Mouse (Mus musculus) fat pad, adult 2 months (tissue): ENCODE measurements around the gene Sbk1.

Experiments used
- DNase-seq: peaks from one replicate; pipeline ENCODE4 v3.0.0-alpha.2; 2011; ENCODE audit warnings: low read depth, low spot score; ENCODE audit errors: extremely low read depth

Gene Sbk1

DNA sequence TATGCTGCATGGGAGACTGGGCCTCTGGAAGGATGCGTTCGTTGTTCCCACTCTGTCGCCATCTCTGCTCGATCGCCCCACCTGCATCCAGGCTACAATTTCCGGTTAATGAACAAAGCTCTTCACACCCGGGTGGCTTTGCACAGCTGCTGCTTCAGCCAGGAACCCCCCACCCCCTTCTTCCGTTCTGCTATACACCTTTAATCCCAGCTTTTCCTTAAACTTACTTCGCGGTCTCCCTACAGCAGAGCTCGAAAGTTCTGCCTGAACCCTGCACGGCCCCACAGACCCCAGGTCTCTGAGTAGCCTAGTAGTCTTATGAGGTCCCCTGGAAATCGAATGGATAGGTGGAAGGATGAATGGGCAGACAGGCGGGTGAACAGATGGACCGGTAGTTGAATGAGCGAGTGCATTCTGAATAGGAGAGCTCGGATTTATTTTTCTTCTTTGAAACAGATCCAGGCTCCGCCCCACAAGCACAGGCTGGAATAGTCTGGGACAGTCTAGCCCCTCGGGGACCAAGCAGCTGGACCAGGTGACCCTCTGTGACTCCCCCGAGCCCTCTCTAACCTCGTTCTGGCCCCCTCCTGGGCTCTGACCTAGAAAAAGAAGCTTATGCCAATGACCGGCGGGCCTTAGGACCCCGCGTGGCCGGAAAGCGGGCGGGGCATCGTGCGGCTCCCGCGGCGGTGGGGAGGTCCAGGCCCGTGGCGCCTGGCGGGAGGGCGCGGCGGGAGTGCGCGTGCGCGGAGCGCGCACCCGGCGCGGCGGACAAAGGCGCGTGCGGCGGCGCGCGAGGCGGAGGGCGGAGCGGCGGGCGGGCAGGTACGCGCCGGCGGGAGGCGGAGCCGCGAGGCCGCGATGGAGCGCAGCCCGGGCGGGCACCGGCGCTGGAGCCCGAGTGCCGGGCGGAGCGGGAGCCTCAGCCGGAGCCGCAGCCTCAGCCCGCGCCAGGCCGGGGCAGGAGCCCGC lies at the start of gene Sbk1:
Gene Sbk1 (plus strand): TSS at position 908 of the 972 bp plus-strand sequence.
- no peak for DNase-seq

- no peak for DNase-seq
Observed at GRCm38 (mm10) chr7:126222753-126223152, 49.7 kb upstream of the Sbk1 start.

- DNase-seq = no peak
Observed at GRCm38 (mm10) chr7:126226136-126226535, 46.3 kb upstream of the Sbk1 start.

DNA sequence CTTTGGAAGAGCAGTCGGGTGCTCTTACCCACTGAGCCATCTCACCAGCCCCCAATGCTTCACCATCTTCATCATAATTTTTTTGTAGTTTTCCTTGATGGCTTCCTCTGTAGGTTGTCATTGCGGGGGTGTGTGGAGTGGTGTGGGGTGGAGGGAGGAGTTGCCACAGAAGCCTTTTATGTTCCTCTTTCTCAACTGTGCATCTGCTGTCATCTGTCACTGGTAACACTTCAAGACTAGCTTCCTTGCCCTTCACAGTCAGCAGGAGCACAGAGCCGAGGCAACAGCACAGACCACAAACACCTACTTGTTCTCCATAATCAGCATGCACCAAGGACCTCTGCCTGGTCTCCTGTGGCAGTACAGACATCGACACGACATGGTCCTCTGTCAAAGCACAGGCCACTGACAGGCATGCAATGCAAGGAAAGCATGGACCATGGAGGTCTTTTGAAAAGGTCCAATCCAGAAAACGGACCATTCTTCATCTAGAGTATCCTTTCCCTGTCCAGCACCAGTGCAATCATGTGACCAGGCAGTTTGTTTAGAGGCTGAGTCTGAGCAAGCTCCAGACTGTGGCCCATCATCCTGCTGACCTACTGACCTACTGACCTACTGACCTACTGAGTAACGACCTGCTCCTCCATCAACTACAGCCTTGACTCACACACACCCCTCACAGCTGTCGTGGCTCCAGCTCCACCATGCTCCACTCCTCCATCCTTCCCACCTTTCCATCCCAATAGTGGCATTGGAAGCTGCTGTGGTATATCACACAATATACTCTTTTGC lies 41.9 kb upstream of the Sbk1 start:
- DNase-seq = no peak

DNA sequence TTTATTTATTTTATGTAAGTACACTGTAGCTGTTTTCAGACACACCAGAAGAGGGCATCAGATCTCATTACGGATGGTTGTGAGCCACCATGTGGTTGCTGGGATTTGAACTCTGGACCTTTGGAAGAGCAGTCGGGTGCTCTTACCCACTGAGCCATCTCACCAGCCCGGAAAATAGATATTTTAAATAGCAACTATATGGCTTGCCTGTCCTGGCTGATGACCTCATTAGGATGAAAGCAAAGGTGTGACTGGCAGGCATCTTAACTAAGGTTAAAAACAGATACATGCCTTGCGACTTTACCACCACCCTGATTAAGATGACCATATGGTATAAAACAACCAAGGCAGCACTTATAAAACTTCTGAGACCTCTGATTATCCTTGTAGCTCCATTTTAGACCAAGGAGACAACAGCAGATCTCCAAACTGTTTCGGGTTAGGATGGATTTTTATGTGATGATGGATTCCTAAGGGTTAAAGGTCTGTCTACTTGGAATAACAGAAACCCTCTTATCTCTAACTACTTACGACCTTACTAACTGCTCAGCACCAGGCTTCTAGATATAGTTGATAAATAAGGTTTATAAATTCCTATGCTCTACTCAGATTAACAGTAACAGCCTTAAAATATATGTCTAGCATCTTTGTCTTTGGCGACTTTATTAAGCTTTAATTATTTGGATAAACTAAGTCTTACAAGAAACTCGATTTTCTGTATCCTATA lies 39.9 kb upstream of the Sbk1 start:
- DNase-seq = no peak

GRCm38 (mm10) chr7:126234611-126235010 lies 37.8 kb upstream of the Sbk1 start:
- DNase-seq = no peak

DNA sequence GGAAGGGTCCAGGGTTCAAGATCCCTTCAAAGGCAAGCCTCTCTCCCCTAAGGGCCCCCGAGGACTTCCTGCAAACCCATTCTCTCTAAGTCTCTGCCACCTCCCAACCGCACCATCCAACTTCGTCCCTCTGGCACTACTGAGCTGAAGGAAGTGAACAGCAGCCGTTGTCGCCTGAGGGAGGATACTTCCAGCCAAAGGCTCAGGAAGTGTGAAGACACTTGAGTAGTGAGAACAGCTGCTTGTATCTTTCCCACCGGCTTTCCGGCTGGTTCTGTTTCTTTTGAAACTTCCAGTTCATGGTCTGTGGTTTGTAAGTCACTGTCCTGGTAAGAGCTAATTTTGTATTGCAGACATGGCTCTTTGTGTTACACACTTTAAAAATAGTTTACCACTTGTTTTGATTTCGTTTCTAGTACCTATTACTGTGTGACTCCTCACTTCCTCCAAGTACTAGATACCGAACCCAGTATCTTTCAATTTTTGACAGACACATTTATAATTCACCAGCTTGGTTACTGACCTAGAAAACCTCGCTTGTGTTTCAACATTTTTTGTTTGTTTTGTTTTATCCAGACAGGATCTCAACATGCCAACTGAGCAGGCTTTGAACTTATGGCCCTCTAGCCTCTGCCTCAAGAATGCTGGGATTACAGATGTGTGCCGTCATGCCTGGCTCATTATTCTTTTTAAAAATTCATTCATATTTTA lies 36.2 kb upstream of the Sbk1 start:
- no peak for DNase-seq

DNA sequence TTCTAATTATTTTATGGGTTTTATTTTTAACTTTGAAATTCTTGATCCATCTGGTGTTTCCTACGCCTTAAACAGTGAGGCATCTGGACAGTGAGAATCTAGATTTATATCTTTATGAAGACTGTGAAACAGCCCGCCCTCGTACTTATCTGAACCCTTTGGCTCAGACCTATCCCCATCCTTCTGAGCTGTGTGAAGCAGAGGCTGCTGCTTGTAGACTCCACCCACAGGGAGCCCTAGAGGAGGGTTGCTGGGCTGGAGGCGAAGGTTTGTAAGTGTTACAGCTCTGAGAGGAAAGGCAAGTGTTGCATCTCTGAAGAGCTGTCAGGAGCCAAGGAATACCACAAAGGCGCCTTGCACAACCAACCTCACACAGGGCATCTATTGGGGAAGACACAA lies 35.6 kb upstream of the Sbk1 start:
- DNase-seq = no peak

- DNase-seq = no peak
Observed at GRCm38 (mm10) chr7:126240814-126241360, 31.5 kb upstream of the Sbk1 start.

DNA sequence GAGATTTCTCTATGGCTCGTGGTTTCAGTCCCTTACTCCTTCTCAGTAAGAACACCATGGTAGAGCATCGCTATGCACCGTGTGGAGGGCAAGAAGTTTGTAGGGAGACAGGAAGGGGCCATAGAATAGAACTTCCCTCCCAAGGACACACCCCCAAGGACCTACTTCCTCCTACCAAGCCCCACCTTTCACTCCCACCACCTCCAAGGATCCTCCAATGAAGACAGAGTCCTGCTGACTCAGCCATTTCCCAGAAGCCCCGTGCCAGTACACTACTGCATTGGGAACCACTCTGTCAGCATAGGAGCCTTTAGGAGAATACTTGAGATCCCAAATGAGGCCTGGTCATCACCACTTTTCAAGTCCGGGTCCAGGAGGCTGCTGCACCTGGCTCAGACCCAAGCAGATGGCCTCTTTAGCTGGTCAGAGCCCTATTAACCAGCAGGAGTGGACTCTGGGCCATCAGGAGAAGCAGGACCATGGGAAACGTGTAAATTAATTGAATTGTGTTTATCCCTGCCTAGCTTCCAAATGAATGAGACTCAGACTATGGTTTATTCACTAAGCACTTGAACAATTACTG lies 28.2 kb upstream of the Sbk1 start:
- no peak for DNase-seq

GRCm38 (mm10) chr7:126248088-126248487 lies 24.3 kb upstream of the Sbk1 start:
- DNase-seq = no peak

GRCm38 (mm10) chr7:126248641-126249141 lies 23.7 kb upstream of the Sbk1 start:
- no peak for DNase-seq

GRCm38 (mm10) chr7:126249146-126249545 lies 23.3 kb upstream of the Sbk1 start:
- no peak for DNase-seq

- no peak for DNase-seq
Observed at GRCm38 (mm10) chr7:126249986-126250385, 22.4 kb upstream of the Sbk1 start.

DNA sequence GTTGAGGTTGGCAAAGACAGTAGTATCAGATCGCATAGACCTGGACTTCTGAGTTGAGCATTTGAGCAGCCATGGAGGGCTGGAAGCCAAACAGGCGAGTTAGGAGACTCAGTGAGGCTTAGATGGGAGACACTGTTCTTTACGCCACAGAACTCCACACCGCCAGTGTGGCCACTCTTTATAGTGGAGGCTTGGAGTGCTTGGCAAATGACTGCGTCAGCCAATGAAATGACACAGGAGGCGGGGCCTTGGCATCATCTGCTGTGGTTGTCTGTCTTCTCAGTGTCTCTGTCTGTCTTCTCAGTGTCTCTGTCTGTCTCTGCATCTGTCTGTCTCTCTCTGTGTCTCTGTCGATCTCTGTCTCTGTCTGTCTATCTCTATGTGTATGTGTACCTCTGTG lies 21.9 kb upstream of the Sbk1 start:
- no peak for DNase-seq

- no peak for DNase-seq
Observed at GRCm38 (mm10) chr7:126251698-126252097, 20.7 kb upstream of the Sbk1 start.

DNA sequence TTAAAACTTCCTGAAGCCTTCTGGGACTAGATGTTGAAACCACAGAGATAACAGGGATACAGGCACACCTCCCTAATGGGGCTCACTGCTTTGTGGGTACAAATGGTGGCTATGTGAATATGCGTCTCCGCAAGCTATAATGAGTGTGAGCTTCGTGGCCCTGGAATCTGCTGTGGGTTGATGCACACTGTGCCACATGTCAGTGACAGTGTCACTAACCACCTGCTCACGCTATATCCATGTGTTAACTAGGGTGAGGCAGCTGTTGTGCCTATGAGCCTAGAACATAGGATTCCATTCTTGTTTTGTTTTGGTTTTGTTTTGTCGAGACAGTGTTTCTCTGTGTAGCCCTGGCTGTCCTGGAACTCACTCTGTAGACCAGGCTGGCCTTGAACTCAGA lies 20.2 kb upstream of the Sbk1 start:
- no peak for DNase-seq

DNA sequence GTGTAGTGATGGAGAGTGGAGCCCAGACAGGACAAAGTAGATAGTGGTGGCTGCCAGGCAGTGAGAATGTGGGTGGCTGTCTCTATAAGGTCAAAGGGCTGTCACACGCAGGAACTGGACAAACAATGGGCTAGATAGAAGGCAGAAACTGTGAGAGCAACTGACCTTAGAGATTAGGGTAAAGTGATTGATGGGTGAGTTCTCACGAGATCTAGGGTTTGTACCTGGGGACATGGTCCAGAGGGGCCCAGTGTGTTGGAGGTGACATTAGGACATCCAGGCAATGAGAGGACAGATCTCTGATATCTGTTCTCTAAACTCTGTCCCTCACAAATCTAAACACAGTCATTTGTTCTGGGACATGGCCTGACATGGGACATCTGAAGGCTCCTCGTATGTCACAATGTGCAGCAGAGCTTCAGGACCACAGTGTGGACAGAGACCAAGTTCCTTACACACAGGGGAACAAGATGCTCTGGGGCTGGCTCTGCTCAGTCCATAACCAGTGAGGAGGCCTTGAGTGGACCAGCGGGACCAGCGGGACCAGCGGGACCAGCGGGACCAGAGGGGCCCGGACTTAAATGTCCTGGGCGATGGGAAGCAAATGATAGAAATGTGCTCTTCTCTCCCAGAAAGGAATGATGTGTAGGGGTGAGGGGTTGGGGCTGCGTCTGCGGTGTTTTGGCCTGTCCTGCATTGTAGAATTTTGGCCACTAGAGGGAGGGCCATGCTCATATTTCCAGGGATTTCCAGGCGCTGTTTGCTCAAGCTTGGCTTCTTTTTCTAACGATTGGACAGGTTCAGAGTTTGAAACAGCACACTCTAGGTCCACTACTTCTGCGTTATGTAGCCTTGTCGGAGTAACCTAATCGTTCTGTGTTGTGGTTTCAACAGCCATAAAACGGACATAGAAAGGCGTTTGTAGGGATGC lies 11.9 kb upstream of the Sbk1 start:
- no peak for DNase-seq

DNA sequence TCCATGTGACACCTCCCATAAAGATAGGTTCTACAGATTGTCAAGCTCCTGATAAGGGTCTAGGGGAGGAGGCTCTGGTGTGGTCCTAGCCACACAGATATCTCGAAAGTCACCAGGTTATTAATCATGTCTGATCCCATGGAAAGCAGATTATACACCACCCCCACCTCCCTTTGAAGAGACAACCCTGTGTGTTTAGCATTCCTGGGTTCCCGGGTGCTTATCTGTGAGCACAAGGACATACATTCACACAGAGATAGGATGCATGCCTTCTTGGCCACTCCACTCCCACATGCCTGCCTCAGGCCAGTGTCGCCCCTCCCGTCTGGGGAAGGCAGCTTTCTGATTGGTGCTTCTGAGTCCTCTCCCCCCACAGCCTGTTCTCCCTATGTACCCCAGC lies 10.6 kb upstream of the Sbk1 start:
- DNase-seq = no peak
